Mouse (Mus musculus) olfactory bulb, adult 2 months (tissue): Measurements from ENCODE around the gene Sap30.

Source experiments
- CTCF ChIP-seq: fragments of 200-500 bp; IDR thresholded peaks from 2 replicates; pipeline ENCODE4 v1.5.1; 2012; ENCODE audit warnings: low read depth, mild to moderate bottlenecking, low read length, moderate library complexity; ENCODE audit not compliant: insufficient read depth
- POLR2A ChIP-seq: fragments of 200-500 bp; IDR thresholded peaks from 2 replicates; pipeline ENCODE4 v1.6.1; 2012; ENCODE audit warnings: mild to moderate bottlenecking, low read depth, low read length, moderate library complexity; ENCODE audit not compliant: insufficient read depth

DNA sequence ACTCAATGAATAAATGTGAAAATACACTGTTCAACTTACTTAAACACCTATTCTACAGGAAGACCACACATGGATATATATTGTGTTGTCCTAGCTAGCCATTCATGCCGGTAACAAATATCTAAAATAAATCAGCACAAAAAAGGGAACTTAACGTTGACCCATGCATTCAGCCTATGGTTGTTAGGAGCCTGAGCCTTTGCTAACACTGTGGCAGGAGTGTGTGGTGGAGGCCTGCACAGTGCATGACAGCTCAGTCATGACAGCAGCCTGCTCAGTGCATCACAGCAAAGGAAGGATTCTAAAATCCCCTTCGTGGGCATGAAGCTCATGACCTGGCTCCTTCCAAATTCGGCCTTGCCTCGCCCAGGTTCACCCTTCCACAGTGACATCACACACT is 46.1 kb downstream of the Sap30 start:
- no peak for TF ChIP-seq POLR2A
- no peak for TF ChIP-seq CTCF
